ENCODE assay signal across 26 mouse cellular contexts in genomic region chr10:45886636-45887035, GRCm38 (mm10).
"Had no signal": no experiment of that assay in that cellular context is flagged by ENCODE, and none has a peak within 500 bp of the region (broad histone marks: within the 10 kb centered on the region; RNA-seq: fewer than 3 reads in every experiment).

No protein-coding gene starts in this region.

- H3K27ac ChIP-seq: heart, adult 2 months; heart, embryonic 13.5 days; heart, embryonic 15.5 days; hindbrain, embryonic 13.5 days; hindbrain, embryonic 15.5 days; hindbrain, postnatal 0 days; intestine, embryonic 15.5 days; layer of hippocampus, adult 2 months; left cerebral cortex, adult 2 months; limb, embryonic 12.5 days; liver, embryonic 13.5 days had no signal

- H3K9ac ChIP-seq: heart, embryonic 13.5 days; heart, embryonic 15.5 days; hindbrain, embryonic 13.5 days; hindbrain, embryonic 15.5 days; intestine, embryonic 15.5 days; limb, embryonic 12.5 days; liver, embryonic 13.5 days had no signal

- H3K4me3 ChIP-seq: heart, adult 2 months; heart, embryonic 13.5 days; heart, embryonic 15.5 days; hindbrain, embryonic 13.5 days; hindbrain, embryonic 15.5 days; intestine, embryonic 15.5 days; layer of hippocampus, adult 2 months; left cerebral cortex, adult 2 months; limb, embryonic 12.5 days; liver, embryonic 13.5 days had no signal

- DNase-seq: gastrocnemius, postnatal 14 days; gastrocnemius, postnatal 36 days; heart, adult 11 months; heart, adult 2 months; heart, postnatal 14 days; heart, postnatal 36 days; kidney, adult 18-20 months; kidney, adult 8-10 months; kidney, postnatal 10 days; kidney, postnatal 25 days; kidney, postnatal 4 days; liver; liver, embryonic 13.5 days had no signal

- ATAC-seq: hindbrain, postnatal 0 days; inflammation-experienced regulatory T-cells, adult 6 months; intestine, embryonic 15.5 days; intestine, postnatal 0 days had no signal

- H3K36me3 ChIP-seq: heart, embryonic 13.5 days; heart, embryonic 15.5 days; hindbrain, embryonic 13.5 days; hindbrain, embryonic 15.5 days; intestine, embryonic 15.5 days; limb, embryonic 12.5 days; liver, embryonic 13.5 days had no signal

- H3K9me3 ChIP-seq: heart, embryonic 13.5 days; heart, embryonic 15.5 days; hindbrain, embryonic 13.5 days; hindbrain, embryonic 15.5 days; intestine, embryonic 15.5 days; limb, embryonic 12.5 days; liver, embryonic 13.5 days had no signal

- H3K27me3 ChIP-seq: heart, embryonic 13.5 days; heart, embryonic 15.5 days; hindbrain, embryonic 13.5 days; hindbrain, embryonic 15.5 days; intestine, embryonic 15.5 days; limb, embryonic 12.5 days; liver, embryonic 13.5 days had no signal

- H3K4me2 ChIP-seq: heart, embryonic 11.5 days; heart, embryonic 13.5 days; heart, embryonic 15.5 days; hindbrain, embryonic 13.5 days; hindbrain, embryonic 15.5 days; intestine, embryonic 15.5 days; limb, embryonic 12.5 days; liver, embryonic 11.5 days; liver, embryonic 13.5 days had no signal

- H3K4me1 ChIP-seq: intestine, embryonic 15.5 days; liver, embryonic 13.5 days had no signal
